Mouse (Mus musculus) telencephalon, adult 2 months (tissue): ENCODE data around the gene Hist1h2ah.
"Not testable (repeated sequence)": the region's sequence is repeated elsewhere in the genome, so short reads cannot be mapped to it uniquely, and the experiment has no call there.

Experiments
- DNase-seq: peaks from one replicate; pipeline ENCODE4 v3.0.0-alpha.2; 2011; ENCODE audit warnings: low read depth, low spot score

The Hist1h2ah gene

DNA sequence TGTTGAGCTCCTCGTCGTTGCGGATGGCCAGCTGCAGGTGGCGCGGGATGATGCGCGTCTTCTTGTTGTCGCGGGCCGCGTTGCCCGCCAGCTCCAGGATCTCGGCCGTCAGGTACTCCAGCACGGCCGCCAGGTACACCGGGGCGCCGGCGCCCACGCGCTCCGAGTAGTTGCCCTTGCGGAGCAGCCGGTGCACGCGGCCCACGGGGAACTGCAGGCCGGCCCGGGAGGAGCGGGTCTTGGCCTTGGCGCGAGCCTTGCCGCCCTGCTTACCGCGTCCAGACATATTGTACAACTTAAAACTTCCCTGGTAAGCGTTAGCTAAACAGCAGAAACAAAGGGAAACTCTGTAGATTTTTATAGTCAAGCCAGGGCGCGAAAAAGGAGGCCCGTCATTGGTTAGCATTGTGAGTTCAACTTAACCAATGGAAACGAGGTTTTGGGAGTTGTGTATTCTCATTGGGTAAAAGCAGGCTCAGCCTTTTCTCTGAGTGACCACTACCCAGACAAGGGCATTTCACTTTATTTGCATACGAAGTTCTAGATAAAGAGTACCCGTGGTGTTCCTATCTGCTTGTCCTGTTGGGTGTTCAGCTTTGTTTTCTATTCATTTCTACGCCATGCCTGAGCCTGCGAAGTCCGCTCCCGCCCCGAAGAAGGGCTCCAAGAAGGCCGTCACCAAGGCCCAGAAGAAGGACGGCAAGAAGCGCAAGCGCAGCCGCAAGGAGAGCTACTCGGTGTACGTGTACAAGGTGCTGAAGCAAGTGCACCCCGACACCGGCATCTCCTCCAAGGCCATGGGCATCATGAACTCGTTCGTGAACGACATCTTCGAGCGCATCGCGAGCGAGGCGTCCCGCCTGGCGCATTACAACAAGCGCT is at the start of gene Hist1h2ah, which contains the start of gene Hist1h2bk:
TSS of gene Hist1h2ah (minus strand) at position 302 of the 882 bp plus-strand sequence.
TSS of gene Hist1h2bk (plus strand) at position 604 of the 882 bp plus-strand sequence.
- DNase-seq: peak; percentile 96

DNA sequence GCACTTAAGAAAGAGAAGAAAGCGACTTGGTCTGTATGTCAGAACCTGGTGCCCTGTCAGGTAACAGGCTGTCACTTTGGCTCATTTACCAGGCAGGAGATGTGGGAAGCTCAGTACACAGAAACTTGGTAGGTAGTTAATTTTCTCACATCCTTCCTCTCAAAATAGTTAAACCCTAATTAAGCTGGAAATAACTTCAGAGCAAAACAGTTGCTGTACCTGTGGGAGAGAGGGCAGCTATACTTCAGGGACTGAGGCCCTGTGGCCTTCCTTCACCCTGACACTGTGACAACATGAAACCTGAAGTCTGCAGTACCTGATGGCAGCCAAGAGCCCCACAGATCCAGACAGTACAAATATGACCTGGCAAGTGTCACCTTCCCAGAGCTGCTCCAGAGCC is 48.8 kb upstream of the Hist1h2ah start, which contains the start of gene Vmn1r188:
TSS of gene Vmn1r188 (plus strand) at position 301 of the 400 bp plus-strand sequence.
- DNase-seq: not testable (repeated sequence)

DNA sequence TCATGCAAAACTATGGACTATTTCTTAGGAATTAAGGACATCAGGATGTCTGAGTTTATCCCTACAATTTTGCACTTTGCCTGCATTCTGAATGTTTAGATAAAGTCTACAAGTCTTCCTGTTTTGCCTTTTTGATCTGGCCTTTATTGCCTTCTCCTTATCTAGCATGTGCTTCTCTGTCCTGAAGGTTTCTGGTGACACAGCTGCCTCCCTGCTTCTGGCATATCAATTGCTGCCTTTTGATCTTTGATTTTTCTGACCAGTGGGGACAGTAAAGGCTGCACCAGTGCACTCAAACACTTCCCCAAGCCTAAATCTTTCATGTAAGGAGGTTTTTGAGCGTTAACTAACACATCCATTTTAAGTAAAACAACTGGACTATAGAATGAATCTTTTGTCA is 28.1 kb upstream of the Hist1h2ah start:
- no peak for DNase-seq

DNA sequence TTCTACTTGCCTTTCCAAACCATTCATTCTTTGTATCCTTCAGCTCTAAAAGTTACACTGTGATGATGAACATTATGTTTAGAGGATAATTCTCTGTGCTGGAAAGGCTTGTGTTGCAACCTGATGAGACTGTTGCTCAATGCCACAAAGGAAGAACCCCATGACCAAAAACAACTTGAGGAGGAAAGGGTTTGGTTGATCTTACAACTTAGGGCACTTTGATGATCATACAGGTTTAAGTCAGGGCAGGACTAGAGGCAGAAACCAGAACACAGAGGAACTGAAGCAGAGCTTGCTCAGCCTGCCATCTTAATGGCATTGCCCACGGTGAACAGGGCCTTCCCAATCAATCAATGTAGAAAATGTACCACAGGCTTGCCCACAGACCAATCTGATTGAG is 26.1 kb upstream of the Hist1h2ah start:
- no peak for DNase-seq

DNA sequence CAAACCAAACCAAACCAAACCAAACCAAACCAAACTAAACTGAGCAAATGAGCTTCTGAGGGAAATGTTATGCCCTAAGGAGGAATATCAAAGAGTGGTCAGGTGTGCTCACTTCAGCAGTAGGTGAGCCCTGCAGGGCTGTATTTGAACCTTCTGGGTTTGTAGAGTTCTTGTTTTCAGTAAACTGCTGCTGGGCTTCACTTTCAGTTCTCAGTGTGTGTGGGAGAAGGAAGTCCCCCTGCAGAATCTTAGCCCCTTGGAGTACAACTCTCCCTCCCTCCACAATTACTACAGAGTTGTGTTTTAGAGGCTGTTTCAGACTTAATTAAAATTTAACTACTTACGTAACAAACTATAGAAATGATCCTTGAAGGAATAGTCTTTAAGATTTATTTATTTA is 18.4 kb upstream of the Hist1h2ah start:
- no peak for DNase-seq

DNA sequence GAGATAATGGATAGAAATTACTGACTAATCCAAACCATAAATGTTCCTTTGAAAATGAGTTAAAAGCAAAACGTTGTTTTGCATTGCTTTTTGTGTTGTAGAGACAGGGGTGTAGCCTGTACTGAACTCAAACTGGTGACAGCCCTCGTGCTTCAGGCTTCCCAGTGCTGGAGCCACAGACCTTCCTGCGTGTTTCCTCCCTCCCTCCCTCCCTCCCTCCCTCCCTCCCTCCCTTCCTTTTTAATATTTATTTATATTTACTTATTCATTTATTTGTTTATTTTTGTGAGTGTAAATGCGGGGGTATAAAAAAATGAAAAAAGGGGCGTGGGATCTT is 16.1 kb upstream of the Hist1h2ah start:
- no peak for DNase-seq

DNA sequence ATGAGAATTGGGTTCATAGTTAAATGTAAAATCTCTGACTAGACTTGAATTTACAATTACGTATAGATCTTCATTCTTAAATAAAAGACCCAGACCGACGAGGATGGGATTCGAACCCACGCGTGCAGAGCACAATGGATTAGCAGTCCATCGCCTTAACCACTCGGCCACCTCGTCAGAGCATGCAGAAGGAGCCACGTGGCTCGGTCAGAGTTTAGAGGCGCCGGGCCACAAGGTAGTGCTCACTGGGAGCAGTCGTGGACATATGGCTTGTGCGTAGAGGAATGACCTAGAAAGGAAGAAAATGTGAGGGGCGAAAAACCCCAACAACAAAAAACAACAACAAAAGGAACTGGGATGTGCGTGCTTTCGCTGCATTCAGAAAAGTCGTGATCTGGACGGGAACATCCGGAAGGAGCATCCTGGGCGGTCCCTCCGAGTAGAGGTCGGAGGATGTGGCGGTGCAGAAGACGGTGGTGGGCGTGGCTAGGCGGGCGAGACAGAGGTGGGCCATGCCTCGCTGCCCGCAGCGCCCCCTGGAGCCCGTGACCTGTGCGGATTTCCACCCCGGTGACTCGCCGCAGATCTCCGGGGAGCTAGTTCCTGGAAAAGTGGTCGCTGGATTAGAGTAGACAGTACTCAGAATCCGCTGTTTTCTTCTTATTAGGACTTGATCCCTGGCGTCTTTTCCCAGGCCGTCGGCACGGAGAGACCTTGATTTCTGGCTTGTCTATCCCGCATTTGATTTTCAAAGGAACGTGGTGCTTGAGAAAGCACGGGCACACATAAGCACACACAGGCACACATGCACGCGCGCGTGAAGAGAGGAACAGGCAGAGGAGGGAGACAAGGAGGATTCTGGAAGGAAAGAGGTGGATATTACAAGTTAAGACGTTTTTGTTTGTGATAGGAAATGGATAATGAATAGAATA is 15.5 kb upstream of the Hist1h2ah start:
- DNase-seq: peak; percentile 78

DNA sequence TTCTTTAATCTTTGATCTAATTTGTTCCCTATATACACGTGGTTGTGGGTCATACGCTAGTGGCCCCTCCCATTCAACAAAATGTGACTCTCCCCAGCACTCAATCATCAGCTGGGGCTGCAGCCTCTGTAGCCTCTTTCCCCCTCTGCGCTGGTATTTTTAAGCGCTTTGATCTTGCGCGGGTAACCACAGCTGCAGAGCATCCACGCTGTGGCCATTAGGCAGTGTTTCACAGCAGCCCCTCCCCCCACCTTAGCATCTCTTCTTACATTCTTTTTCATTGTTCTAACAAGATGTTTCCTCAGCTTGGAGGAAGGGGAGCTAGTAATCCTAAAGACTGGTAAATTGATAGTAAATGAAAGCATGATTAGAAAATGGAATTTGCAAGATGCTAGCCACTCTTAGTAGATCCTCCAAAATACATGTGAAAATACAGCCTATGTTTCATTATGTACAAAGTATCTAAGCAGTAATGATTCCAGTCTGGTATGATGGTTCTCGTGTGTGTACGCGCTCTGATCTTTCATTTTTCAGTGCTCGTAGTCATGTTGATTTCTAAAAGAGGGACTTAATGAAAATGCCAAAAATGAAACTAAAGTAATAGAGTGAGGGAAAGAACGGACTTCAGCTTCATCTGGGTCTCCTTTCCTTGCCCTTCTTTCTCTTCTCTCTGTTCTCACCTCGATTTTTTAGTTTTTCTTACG is 14.5 kb upstream of the Hist1h2ah start:
- no peak for DNase-seq

DNA sequence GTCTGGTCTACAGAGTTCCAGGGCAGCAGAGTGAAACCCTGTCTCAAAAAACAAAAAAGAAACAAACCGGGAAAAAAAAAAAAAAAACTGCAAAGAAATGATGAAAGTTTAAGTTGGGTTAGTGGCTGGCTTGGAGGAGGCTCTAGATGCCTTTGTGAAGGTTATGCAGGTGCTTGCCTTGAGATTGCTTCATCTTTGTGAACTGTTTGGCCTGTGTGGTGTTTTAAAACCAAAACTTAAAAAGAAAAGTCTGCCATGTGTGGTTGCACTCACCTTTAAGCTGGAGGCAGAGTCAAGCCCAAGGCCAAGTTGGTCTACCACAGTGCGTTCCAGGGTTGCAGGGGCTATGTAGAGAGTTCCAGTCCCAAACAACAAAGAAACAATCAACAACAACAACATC is 13.7 kb upstream of the Hist1h2ah start:
- no peak for DNase-seq

DNA sequence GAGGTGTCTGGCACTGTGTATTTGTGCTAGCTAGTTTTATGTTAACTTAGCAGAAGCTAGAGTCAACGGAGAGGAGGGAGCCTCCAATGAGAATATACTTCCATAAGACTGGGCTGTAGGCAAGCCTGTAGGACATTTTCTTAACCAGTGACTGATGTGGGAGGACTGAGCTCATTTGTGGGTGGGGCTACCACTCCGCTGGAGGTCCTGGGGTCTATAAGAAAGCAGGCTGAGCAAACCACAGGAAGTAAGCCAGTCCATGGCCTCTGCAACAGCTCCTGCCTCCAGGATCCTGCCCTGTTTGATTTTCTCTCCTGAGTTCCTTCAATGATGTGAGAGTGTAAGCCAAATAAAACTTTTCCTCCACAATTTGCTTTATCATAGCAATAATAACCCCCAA is 9.9 kb upstream of the Hist1h2ah start:
- no peak for DNase-seq

DNA sequence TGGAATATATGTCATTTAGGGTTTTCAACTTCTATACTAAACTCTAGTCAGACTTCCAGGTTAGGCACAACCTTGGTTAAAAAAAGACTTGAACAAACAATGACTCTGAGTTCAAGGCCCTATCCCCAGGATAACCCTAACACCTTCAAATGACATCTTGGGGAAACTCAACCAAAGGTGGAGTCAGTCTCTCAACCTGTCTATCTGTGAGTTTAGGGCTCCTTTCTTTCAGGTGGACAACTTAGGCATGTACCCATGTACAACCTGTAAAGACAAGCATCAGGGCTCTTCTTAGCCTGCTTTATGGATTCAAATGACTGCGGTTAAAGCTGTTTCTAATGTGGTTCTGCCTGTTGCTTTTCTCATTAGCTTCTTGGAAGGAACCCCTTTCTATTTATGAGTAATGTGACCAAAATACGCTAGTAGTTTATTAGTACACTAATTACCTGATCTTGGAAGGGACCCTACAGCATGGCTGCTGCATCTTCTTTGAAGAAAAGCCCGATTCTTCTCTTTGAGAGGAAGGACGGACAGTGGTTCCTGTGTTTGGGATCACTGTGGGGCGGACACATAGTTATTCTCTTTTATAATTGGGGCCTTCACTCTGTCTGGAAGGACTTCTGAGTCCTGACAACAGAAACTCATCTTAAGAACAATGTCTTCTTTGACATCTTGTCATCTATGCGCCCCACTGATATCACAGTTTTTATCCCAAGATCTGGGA is 9.2 kb upstream of the Hist1h2ah start:
- no peak for DNase-seq

DNA sequence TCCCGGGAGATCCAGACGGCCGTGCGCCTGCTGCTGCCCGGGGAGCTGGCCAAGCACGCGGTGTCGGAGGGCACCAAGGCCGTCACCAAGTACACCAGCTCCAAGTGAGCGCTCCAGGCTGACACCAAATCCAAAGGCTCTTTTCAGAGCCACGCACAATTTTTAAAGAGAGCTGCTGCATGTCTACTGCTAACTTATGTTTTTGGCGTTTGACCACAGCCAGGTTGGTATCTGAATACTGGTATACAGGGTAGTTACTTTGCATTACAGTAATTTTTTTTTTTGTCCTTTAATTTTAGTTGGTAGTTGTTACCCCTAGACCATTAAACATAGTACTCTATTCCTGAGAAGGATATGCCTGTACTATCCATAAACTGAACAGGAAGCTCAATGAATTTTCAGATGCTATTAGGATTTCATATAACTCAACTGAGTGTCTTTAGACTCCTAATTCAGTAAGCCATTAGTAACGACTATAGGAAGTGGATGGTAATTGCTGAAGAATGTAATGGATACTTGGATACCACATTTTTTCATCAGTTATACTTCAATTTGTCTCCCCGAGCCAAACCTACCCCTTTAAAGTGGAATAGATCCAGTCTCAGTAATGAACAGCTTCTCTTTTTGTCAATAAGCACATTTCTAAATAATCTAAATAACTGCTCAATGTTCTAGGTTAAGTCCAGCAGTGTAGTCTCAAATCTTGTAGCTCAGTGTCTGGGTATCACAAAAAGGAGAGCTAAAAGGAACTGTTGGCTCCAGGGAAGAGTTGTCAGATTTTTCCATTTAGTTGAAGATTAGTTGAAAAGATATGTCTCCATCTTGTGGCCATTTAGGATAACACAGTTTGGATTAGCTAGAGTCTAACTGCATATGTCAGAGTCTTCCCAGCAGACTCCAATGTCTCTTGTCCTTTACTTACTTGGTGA is 8.4 kb upstream of the Hist1h2ah start:
- no peak for DNase-seq

DNA sequence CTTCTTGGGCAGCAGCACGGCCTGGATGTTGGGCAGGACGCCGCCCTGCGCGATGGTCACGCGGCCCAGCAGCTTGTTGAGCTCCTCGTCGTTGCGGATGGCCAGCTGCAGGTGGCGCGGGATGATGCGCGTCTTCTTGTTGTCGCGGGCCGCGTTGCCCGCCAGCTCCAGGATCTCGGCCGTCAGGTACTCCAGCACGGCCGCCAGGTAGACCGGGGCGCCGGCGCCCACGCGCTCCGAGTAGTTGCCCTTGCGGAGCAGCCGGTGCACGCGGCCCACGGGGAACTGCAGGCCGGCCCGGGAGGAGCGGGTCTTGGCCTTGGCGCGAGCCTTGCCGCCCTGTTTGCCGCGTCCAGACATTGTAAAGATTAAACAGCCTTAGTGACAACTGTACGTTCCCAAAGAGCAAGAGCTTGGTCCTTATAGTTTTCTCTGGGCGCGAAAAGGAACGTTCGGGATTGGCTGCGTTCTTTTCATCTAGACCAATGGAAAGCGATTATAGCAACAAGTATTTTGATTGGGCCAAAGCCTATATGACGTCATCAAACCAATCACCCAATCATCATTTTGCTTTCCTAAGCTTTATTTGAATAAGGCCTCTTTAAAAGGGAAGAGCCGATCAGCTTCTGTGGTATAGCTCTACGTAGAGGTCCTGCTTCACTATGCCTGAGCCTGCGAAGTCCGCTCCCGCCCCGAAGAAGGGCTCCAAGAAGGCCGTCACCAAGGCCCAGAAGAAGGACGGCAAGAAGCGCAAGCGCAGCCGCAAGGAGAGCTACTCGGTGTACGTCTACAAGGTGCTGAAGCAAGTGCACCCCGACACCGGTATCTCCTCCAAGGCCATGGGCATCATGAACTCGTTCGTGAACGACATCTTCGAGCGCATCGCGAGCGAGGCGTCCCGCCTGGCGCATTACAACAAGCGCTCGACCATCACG is 7.5 kb upstream of the Hist1h2ah start, which contains the start of the genes Hist1h2ag and Hist1h2bj:
TSS of gene Hist1h2ag (minus strand) at position 377 of the 935 bp plus-strand sequence.
TSS of gene Hist1h2bj (plus strand) at position 647 of the 935 bp plus-strand sequence.
- DNase-seq: peak; percentile 99

DNA sequence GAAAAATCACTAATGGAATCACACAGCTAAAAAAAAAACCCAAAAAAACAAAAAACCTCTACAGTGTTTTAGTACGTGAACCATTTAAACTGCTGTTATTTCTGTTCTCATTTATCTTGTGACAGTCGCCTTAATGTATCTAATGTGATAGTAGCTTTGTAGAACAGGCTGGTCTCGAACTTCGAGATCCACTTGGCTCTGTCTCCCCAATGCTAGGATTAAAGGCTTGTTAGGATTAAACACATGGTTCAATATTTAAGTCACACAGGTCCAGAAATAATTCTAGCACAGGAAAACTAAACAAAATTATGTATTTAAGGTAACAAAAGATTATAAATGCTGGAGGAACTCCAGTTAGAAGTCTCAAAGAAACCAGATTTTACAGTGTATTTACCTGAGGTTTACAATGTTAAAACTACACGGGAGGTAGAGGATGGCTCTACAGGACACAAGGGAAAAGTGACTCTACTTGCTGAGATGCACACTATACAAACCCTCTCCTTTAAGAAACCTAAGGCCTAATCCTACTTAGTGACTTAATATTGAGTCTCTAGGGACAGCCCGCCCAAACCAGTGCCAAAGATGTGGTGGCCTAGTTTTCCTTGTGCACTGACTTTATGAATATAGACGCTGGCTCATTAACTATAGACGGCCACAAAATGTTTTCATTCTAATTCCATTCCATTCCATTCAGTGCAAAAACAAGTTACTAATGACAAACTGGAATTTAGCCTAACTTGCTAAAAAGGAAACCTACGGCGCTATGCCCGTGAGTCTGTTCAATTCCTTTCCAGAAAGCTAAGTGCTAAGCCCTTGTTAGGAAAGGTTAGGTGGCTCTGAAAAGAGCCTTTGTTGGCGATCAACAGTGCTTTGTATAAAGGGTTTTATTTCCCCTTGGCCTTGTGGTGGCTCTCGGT is 6.5 kb upstream of the Hist1h2ah start:
- DNase-seq: no peak

DNA sequence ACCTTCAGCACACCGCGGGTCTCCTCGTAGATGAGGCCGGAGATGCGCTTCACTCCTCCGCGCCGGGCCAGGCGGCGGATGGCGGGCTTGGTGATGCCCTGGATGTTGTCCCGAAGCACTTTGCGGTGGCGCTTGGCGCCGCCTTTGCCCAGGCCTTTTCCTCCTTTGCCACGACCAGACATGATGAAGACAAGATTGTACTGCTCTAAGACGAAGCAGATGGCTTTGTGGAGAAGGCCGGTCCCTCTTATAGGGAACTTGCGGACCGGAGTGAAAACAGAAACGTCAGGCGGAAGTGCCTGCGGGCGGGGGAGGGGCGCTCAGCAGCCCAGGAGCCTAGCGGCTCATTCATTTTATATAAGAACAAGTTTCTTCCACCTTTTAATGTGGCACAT is 5.8 kb upstream of the Hist1h2ah start, which contains the start of gene Hist1h4i:
TSS of gene Hist1h4i (minus strand) at position 221 of the 395 bp plus-strand sequence.
- peak; percentile 93 for DNase-seq

DNA sequence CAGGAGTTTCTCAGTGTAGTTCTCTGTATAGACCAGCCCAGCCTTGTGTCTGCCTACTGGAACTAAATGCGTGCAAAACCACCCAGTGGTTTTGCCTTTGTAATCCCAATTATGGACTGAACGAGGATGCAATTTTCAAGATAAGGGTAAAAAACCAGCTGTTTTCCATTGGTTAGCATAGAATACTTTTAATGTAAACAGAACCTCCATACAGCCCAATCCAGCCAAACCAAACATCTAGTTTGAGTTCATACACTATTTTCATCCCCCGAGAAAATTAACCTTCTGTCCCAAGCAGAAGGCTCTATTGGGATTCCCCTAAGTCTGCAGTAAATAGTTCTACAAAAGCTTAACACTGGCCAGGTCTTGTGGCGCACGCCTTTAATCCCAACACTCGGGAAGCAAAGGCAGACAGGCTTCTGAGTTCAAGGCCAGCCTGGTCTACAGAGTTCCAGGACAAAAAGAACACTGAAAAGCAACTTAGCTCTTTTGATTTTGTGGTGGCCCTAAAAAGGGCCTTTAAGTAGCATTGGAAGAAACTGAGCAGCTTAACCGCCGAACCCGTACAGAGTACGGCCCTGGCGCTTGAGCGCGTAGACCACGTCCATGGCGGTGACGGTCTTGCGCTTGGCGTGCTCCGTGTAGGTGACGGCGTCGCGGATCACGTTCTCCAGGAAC is 5.2 kb upstream of the Hist1h2ah start:
- no peak for DNase-seq

DNA sequence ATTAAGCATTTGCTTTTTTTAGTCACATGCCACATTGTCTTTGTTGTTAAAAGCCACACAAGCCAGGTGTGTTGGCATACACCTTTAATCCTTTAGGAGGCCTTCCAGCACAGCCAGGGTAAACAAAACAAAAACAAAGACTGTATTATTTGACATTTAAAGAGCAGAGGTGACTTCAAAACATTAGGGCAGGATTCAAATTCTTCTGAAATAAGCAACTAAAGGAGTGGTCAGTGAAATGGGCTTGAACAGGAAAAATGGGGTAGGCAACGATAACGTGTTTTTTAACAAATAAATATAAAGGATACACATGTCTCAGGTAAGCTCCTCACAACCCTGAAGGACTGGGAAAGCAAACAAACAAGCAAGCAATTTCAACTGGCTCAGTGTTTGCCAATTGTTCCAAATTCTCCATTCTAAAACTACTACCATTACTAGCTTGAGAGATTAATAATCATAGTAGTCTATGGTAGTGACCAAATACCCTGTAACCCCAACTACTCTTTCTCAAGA is 4.6 kb upstream of the Hist1h2ah start:
- DNase-seq: no peak
